Mouse (Mus musculus) midbrain, embryonic 13.5 days (tissue): ENCODE measurements around the gene Fgf9. TPM values are rescaled to one million over a fixed set of nuclear protein-coding genes. Genes with fewer than 3 reads are reported as not detected.

Experiments used
- ATAC-seq: fragments of 200-750 bp; cut with Nextera tagmentation; 2 replicates; pipeline ENCODE4 v1.8.0; 2017; ENCODE audit warnings: mild to moderate bottlenecking, moderate TSS enrichment, moderate library complexity
- H3K27ac ChIP-seq: fragments of 300-500 bp; sonication (generic); 2 replicates; pipeline ENCODE4 v1.5.1; 2015; ENCODE audit warnings: inconsistent platforms, mild to moderate bottlenecking, moderate library complexity
- H3K27me3 ChIP-seq: fragments of 300-500 bp; sonication (generic); 2 replicates; pipeline ENCODE4 v1.6.1; 2015; ENCODE audit warnings: mild to moderate bottlenecking, inconsistent platforms
- H3K36me3 ChIP-seq: fragments of 300-500 bp; sonication (generic); 2 replicates; pipeline ENCODE4 v1.6.1; 2015; ENCODE audit warnings: mild to moderate bottlenecking, inconsistent platforms
- H3K4me1 ChIP-seq: fragments of 300-500 bp; sonication (generic); replicated peaks from 2 replicates; pipeline ENCODE4 v1.6.1; 2015; ENCODE audit warnings: inconsistent platforms
- H3K4me2 ChIP-seq: fragments of 300-500 bp; sonication (generic); replicated peaks from 2 replicates; pipeline ENCODE4 v1.6.1; 2015; ENCODE audit warnings: moderate library complexity, mild to moderate bottlenecking, inconsistent platforms
- H3K4me3 ChIP-seq: fragments of 300-500 bp; sonication (generic); replicated peaks from 2 replicates; pipeline ENCODE4 v1.5.1; 2015; ENCODE audit warnings: mild to moderate bottlenecking, inconsistent platforms
- H3K9ac ChIP-seq: fragments of 300-500 bp; sonication (generic); replicated peaks from 2 replicates; pipeline ENCODE4 v1.6.1; 2015; ENCODE audit warnings: mild to moderate bottlenecking, inconsistent platforms
- H3K9me3 ChIP-seq: fragments of 300-500 bp; sonication (generic); 2 replicates; pipeline ENCODE4 v1.6.1; 2016; ENCODE audit warnings: mild to moderate bottlenecking, inconsistent platforms
- WGBS: fragments of 180-500 bp; shearing (Covaris S2); methylation state at CpG from one replicate; pipeline ENCODE4 v1.1.7; 2015; 5-methylcytosine and 5-hydroxymethylcytosine counted together
- polyA plus RNA-seq: library from polyadenylated mRNA; unstranded; fragments of >200 nt; fragmentation: Nextera tagmentation; extraction: Ambion mirVana; gene quantifications from 2 replicates; pipeline ENCODE4 v1.2.1, GENCODE M21; 2015

The Fgf9 gene
- polyA plus RNA-seq, 1 experiment from 2014 or later, result 11.0 TPM

GRCm38 (mm10) chr14:58101298-58101697 lies 31.0 kb downstream of the Fgf9 start:
- H3K9me3 ChIP-seq, result no peaks in the 10 kb centered on the region; the same call in 1 of the 2 replicates
- H3K4me2 ChIP-seq, result no peak overlapping the region
- no peak overlapping the region for H3K27ac ChIP-seq
- ATAC-seq, result 0 out of 2 replicates have a peak, but pooled peaks have one; percentile 34
- H3K36me3 ChIP-seq, result no peaks in the 10 kb centered on the region
- WGBS, result 11% methylated on average over 6 of the region's 6 CpGs
- no peak overlapping the region for H3K4me3 ChIP-seq
- no peak overlapping the region for H3K9ac ChIP-seq
- no peaks in the 10 kb centered on the region; the same call in 1 of the 2 replicates for H3K27me3 ChIP-seq
- peaks cover 11% of the 10 kb centered on the region for H3K4me1 ChIP-seq

DNA sequence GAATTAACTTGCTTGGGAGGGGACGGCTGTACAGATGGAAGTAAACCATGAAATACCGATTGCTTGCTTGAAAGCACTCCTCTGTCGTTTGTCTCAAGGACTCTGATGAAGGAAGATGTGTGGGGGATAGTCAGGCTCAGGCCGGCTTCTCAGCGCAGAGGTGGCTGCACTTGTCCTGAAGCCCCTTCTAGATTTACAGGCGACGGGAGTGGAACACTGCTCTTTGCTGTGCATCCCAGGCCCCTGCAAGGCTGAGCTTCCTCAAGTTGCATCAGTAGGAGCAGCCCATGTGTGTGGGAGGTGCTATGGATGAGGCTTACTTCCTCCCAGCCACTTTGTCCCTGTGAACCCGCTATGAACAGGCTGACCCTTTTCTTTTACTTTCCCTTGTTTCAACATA lies 33.9 kb downstream of the Fgf9 start:
- H3K36me3 ChIP-seq, result no peaks in the 10 kb centered on the region
- no peaks in the 10 kb centered on the region; the same call in 1 of the 2 replicates for H3K27me3 ChIP-seq
- 68% methylated on average over 8 of the region's 8 CpGs for WGBS

GRCm38 (mm10) chr14:58105596-58105995 lies 35.2 kb downstream of the Fgf9 start:
- Histone ChIP-seq H3K4me3 (no peak overlapping the region), H3K9me3 (no peaks in the 10 kb centered on the region), H3K27ac (no peak overlapping the region), H3K9ac (no peak overlapping the region), H3K4me1 (peaks cover 11% of the 10 kb centered on the region), H3K36me3 (0 out of 2 replicates have a peak, but pooled peaks cover 4% of the 10 kb centered on the region), H3K4me2 (no peak overlapping the region), H3K27me3 (no peaks in the 10 kb centered on the region; the same call in 1 of the 2 replicates)
- WGBS, result 81% methylated on average over 5 of the region's 5 CpGs
- no peak for ATAC-seq

More for the DNA sequence above, 33.9 kb downstream of the Fgf9 start:
- no peak overlapping the region for H3K4me2 ChIP-seq
- no peak overlapping the region for H3K9ac ChIP-seq
- no peak overlapping the region for H3K27ac ChIP-seq
- peaks cover 11% of the 10 kb centered on the region for H3K4me1 ChIP-seq
- ATAC-seq, result no peak
- no peaks in the 10 kb centered on the region for H3K9me3 ChIP-seq
- no peak overlapping the region for H3K4me3 ChIP-seq

- H3K4me3 ChIP-seq, result no peak overlapping the region
- no peak overlapping the region for H3K4me2 ChIP-seq
- no peak overlapping the region for H3K9ac ChIP-seq
- no peak for ATAC-seq
- 0 out of 2 replicates have a peak, but pooled peaks cover 4% of the 10 kb centered on the region for H3K36me3 ChIP-seq
- H3K27ac ChIP-seq, result no peak overlapping the region
- H3K9me3 ChIP-seq, result no peaks in the 10 kb centered on the region
- 87% methylated on average over 9 of the region's 9 CpGs for WGBS
- H3K4me1 ChIP-seq, result peaks cover 2% of the 10 kb centered on the region; the same call in 1 of the 2 replicates
- H3K27me3 ChIP-seq, result no peaks in the 10 kb centered on the region
These were observed 39.3 kb downstream of the Fgf9 start for GRCm38 (mm10) chr14:58109601-58110000.

GRCm38 (mm10) chr14:58111562-58111961 lies 41.2 kb downstream of the Fgf9 start:
- H3K4me3 ChIP-seq, result no peak overlapping the region
- H3K9me3 ChIP-seq, result no peaks in the 10 kb centered on the region
- ATAC-seq, result no peak
- H3K27ac ChIP-seq, result no peak overlapping the region
- H3K4me1 ChIP-seq, result peaks cover 2% of the 10 kb centered on the region; the same call in 1 of the 2 replicates
- H3K4me2 ChIP-seq, result no peak overlapping the region
- no peaks in the 10 kb centered on the region for H3K27me3 ChIP-seq
- H3K36me3 ChIP-seq, result 0 out of 2 replicates have a peak, but pooled peaks cover 4% of the 10 kb centered on the region
- 88% methylated on average over 10 of the region's 10 CpGs for WGBS
- H3K9ac ChIP-seq, result no peak overlapping the region

DNA sequence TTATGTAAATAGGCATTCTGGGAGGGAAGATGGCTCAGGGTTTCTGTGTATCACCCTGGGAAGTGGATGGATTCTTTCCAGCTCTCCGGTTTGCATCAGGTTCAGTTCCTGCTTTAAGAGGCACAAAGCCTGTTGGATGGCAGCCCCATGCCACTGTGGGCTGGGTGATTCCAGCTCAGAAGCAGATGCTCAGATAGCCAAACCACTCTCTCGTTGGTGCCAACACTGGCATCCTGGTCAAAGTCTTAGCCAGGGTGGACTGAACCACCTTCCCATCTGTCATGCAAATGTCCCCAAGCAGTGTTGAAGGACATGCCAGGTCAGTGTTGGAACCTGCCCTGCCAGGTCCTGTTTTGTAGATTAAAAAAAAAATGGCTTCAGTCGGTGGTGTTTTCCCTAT lies 42.0 kb downstream of the Fgf9 start:
- H3K36me3 ChIP-seq, result 0 out of 2 replicates have a peak, but pooled peaks cover 4% of the 10 kb centered on the region
- whole genome bisulfite sequencing, result 71% methylated on average over 3 of the region's 3 CpGs
- no peak overlapping the region for H3K4me2 ChIP-seq
- no peak overlapping the region for H3K4me3 ChIP-seq
- no peaks in the 10 kb centered on the region for H3K27me3 ChIP-seq
- no peak overlapping the region for H3K9ac ChIP-seq
- H3K9me3 ChIP-seq, result no peaks in the 10 kb centered on the region
- ATAC-seq, result no peak
- H3K27ac ChIP-seq, result no peak overlapping the region
- peaks cover 2% of the 10 kb centered on the region; the same call in 1 of the 2 replicates for H3K4me1 ChIP-seq

DNA sequence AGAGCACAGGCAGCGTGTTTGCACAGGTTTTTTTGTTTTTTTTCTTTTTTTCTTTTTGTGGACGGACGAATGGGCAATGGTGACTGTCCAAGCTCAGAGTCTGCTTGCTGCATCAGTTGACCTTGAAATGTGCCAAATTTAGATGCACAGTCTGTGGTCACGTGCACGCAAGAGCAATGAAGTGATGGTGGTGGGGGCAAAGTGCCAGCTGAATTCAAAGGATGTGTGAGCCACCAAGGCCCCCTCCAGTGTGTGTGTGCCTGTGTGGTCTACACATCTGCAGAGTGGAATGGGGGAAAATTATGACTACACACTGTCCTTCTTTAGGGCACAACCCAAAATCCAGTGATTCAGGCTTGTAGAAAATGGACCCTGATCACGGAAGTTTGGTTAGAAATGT lies 42.8 kb downstream of the Fgf9 start:
- Histone ChIP-seq H3K9ac (no peak overlapping the region), H3K9me3 (no peaks in the 10 kb centered on the region), H3K27ac (no peak overlapping the region), H3K4me1 (peaks cover 2% of the 10 kb centered on the region; the same call in 1 of the 2 replicates), H3K4me3 (no peak overlapping the region), H3K4me2 (no peak overlapping the region), H3K27me3 (no peaks in the 10 kb centered on the region), H3K36me3 (0 out of 2 replicates have a peak, but pooled peaks cover 4% of the 10 kb centered on the region)
- no peak for ATAC-seq
- WGBS, result 62% methylated on average over 6 of the region's 6 CpGs

GRCm38 (mm10) chr14:58114146-58114545 lies 43.8 kb downstream of the Fgf9 start:
- no peak overlapping the region for H3K4me2 ChIP-seq

DNA sequence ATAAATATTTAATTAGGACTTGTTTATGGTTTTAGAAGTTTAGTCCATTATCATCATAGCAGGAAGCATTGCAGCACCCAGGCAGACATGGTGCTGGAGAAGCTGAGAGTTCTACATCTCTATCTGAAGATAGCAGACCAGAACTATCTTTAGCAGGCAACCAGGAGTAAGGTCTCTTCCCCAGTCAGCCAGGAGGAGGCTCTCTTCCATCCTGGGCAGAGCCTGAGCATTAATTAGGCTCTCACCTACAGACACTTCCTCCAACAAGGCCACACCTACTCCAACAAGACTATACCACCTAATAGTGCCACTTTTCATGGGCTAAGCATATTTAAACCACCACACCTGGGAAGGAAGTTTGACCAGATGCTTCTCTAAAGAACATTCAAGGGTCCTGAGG lies 54.3 kb downstream of the Fgf9 start:
- Histone ChIP-seq H3K27me3 (no peaks in the 10 kb centered on the region), H3K9ac (no peak overlapping the region), H3K27ac (no peak overlapping the region), H3K4me1 (no peaks in the 10 kb centered on the region), H3K4me3 (no peak overlapping the region), H3K36me3 (no peaks in the 10 kb centered on the region), H3K4me2 (no peak overlapping the region), H3K9me3 (no peaks in the 10 kb centered on the region)
- ATAC-seq, result no peak

More at GRCm38 (mm10) chr14:58114146-58114545, 43.8 kb downstream of the Fgf9 start:
- Histone ChIP-seq H3K4me3 (no peak overlapping the region), H3K36me3 (0 out of 2 replicates have a peak, but pooled peaks cover 4% of the 10 kb centered on the region), H3K27me3 (no peaks in the 10 kb centered on the region), H3K27ac (no peak overlapping the region), H3K4me1 (peaks cover 2% of the 10 kb centered on the region; the same call in 1 of the 2 replicates), H3K9ac (no peak overlapping the region), H3K9me3 (no peaks in the 10 kb centered on the region)
- no peak for ATAC-seq
- 83% methylated on average over 2 of the region's 2 CpGs for WGBS

DNA sequence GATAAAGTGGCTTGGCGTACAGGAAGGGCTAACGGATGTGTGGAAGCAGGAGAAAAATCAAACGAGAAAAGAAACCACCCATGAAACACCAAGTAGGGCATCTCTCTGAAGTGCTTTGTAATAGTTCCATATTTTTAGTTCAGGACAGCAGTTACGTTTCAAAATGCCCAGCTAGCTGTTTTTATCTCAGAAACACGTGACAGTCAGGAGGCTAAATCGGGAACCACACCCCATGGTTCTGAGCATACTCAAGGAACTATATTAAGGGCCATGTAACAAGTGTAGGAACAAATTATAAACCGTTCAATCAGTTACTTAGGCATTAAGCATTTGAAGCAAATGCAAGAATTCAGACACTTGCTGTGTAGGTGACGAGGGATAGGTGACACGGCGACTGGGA lies 56.2 kb downstream of the Fgf9 start:
- H3K4me1 ChIP-seq, result no peaks in the 10 kb centered on the region
- no peak overlapping the region for H3K9ac ChIP-seq
- H3K36me3 ChIP-seq, result no peaks in the 10 kb centered on the region
- H3K9me3 ChIP-seq, result no peaks in the 10 kb centered on the region
- ATAC-seq, result no peak
- WGBS, result 90% methylated on average over 10 of the region's 10 CpGs
- H3K27ac ChIP-seq, result no peak overlapping the region
- no peaks in the 10 kb centered on the region for H3K27me3 ChIP-seq
- H3K4me3 ChIP-seq, result no peak overlapping the region
- H3K4me2 ChIP-seq, result no peak overlapping the region

DNA sequence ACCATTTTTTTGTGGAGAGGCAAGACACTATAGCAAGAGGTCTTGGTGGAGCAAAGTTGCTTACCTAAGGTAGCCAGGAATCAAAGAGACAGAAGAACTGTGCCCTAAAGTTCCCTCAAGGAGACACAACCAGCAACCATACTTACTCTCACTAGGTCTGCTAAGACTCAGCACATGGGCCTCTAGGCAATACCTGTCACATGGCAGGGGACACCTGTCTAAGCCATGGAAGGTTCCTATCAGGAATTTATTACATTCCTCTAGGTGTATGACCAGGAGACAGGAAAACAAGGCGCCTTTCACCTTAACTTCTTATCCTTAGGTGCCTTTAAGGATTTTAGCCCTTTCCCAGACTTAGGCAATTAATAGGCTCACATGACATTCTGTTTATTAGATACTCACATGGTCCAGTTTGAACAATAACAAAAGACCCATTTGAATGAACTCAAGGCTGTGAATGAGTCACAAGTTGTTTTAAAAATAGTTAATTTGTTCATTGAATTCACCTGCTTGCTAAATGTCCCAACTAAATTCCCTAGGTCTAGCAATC lies 69.2 kb downstream of the Fgf9 start:
- WGBS, result 90% methylated on average over 1 of the region's 1 CpGs
- Histone ChIP-seq H3K9me3 (no peaks in the 10 kb centered on the region), H3K4me3 (no peak overlapping the region), H3K4me1 (no peaks in the 10 kb centered on the region), H3K9ac (no peak overlapping the region), H3K27ac (no peak overlapping the region), H3K4me2 (no peak overlapping the region), H3K27me3 (no peaks in the 10 kb centered on the region), H3K36me3 (no peaks in the 10 kb centered on the region)
- no peak for ATAC-seq

DNA sequence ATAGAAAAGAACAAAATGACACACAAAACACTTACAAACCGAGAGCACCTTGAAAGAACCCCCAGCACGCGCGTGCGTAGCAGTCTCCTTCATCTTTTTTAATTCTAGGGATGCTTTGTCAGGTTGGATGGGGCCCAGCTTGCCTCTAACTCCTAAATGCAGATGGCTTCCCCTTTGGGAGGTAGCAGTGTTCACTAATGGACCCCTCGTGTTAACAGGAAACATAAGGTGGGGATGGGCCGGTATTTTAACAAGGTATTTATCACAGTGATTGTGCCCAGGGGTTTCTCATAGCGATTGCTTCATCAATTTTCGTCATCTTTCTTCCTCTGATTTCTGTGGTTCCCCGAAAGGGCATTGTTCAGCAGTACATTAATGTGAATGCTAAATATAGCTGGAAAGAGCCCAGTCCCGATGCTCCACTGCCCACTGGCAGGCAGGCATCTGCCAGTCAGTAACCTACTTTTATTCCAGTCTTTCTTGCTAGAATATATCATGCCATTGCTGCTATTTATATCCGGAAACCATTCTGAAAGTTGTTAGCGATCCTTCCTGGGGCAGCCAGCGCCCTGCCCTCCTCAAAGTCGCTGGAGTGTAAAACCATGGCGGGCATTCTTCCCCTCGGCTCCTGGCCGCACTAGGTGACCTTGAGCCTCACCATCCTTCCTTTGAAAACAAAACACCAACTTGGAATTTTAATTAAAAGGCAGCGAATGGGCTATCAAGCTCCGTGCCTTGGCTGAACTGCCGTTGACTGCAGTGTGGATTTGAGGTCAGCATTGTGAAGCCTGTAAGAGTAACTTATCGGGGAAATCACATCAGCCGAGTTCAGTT lies 79.5 kb downstream of the Fgf9 start:
- no peaks in the 10 kb centered on the region for H3K36me3 ChIP-seq
- H3K4me3 ChIP-seq, result 0 out of 2 replicates have a peak overlapping the region, but pooled peaks have one; percentile 14
- no peak for ATAC-seq
- 63% methylated on average over 23 of the region's 23 CpGs for WGBS
- no peaks in the 10 kb centered on the region for H3K27me3 ChIP-seq
- H3K9me3 ChIP-seq, result no peaks in the 10 kb centered on the region
- no peak overlapping the region for H3K27ac ChIP-seq
- peaks cover 9% of the 10 kb centered on the region for H3K4me1 ChIP-seq
- no peak overlapping the region for H3K9ac ChIP-seq
- H3K4me2 ChIP-seq, result peak overlapping the region; percentile 40
